Mouse (Mus musculus): ENCODE data around the gene Irak3.

DNA sequence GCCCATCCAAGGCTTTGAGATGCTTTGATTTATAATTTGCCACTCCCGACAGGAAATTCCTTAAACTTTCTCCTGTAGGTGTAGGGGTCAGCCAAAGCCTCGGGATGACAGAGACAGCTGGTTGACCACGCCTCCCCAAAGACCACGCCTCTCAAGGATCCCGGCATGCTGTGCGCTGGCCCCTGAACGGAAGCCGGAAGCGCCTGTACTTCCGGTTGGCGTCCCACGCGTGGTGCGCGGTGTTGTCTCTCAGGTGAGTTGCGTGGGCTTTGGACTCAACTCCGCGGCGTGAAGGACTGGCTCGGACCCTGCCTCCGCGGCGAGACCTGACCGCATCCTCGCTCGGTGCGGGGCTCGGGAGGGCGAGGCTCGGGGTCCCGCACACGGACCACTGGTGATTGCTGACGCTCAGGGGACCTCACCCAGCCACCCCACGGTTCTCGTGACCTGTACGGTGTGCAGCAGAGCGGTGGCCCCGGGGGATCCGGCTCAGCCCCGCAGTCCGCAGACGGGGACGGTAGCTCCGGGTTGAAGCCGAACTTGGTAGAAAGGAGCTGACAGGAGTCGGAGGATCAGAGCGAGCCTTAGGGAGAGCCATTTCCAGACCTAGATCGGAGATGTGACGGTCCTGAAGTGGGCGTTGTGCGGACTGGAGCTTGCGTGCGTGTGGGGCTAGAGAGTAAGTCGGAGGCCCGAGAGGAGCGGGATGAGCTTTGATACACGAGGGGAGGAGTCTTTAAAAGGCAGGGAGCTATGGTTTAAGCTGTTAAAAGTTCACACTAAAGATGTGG lies 25.1 kb upstream of the Irak3 start, which contains the start of gene Llph:
- no peak for TF ChIP-seq EP300 (IDR thresholded peaks at IDR 0.05; ENCODE audit: low read depth in 1 of 2, low read length in 2 of 2)
- peak; percentile 73 to 90 for TF ChIP-seq POLR2A (IDR thresholded peaks at IDR 0.05; ENCODE audit: control insufficient read depth in 1 of 2, insufficient read depth in 1 of 2, low read depth in 1 of 2, low read length in 2 of 2, poor library complexity in 1 of 2)
- TF ChIP-seq GATA1 (IDR thresholded peaks at IDR 0.05; ENCODE audit: low read depth, low read length), result no peak
- no peak for TF ChIP-seq ETS1 (IDR thresholded peaks at IDR 0.05; ENCODE audit: low read depth, low read length)
- TF ChIP-seq CTCF (IDR thresholded peaks at IDR 0.05 in 2 of 3, conservative IDR thresholded peaks at IDR 0.05 in 1 of 3; ENCODE audit: control insufficient read depth in 1 of 3, insufficient read depth in 1 of 3, low read depth in 2 of 3, low read length in 3 of 3, poor library complexity in 1 of 3, severe bottlenecking in 1 of 3), result no peak
- TF ChIP-seq USF2 (IDR thresholded peaks at IDR 0.05; ENCODE audit: borderline replicate concordance in 1 of 2, insufficient read depth in 1 of 2, low read depth in 1 of 2, low read length in 2 of 2), result no peak
- TF ChIP-seq GABPA (IDR thresholded peaks at IDR 0.05; ENCODE audit: low read depth, low read length), result no peak
- no peak; the same call in 1 of the 2 replicates for TF ChIP-seq ZMIZ1 (IDR thresholded peaks at IDR 0.05; ENCODE audit: low read depth, low read length)
- no peak for TF ChIP-seq MAFK (IDR thresholded peaks at IDR 0.05; ENCODE audit: borderline replicate concordance, low read depth, low read length)

Data from MEL (cell line).